Mouse (Mus musculus) lung, postnatal 10 days (tissue): Measurements from ENCODE around the gene Fzd2.
"Not testable (repeated sequence)": the region's sequence is repeated elsewhere in the genome, so short reads cannot be mapped to it uniquely, and the experiment has no call there.

ENCODE experiments used
- DNase-seq: peaks from one replicate; pipeline ENCODE4 v3.0.0; 2021

Fzd2 gene

GRCm38 (mm10) chr11:102604010-102604584 lies at the start of gene Fzd2:
Gene Fzd2 (plus strand): TSS chr11:102604396.
- DNase-seq = peak; percentile 94

- DNase-seq = no peak
These were observed 48.7 kb upstream of the Fzd2 start for GRCm38 (mm10) chr11:102555400-102556030.

DNA sequence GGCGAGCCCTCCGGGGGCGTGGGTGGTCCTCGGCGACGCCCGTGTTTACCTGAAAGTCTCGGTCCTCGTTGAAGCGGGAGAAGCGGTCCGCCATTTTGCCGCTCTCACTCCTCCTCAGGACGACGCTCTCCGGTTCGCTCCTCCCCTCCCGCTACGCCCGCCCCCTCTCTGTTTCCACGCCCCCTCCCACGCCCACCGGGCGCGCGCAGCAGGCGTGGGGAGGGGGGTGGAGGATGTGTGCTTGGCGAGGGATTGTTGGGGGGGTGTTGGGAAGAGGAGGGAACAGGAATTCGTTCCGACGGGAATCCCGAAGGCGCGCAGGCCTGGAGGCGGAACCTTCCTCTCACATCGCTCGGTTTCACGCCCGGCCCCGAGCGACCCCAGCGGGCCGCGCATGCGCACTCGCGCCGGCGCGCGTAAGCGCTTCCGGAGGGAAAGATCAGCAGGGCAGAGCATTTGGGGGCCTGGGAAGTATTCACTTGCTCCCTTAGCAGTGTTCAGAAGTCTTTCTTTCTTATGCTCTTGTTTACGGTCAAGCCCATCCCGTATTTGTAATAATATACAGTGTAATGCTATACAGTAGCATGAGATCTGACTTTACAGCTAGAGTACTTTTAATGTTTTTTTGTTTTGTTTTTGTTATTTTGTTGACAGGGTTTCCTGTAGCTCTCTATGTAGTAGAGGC lies 48.0 kb upstream of the Fzd2 start, which contains the start of gene Gpatch8:
Gene Gpatch8 (minus strand): TSS at position 362 of the 685 bp plus-strand sequence.
- DNase-seq = peak; percentile 98

- no peak for DNase-seq
These were observed 47.5 kb upstream of the Fzd2 start for GRCm38 (mm10) chr11:102556716-102557074.

GRCm38 (mm10) chr11:102557386-102557785 lies 46.8 kb upstream of the Fzd2 start:
- no peak for DNase-seq

DNA sequence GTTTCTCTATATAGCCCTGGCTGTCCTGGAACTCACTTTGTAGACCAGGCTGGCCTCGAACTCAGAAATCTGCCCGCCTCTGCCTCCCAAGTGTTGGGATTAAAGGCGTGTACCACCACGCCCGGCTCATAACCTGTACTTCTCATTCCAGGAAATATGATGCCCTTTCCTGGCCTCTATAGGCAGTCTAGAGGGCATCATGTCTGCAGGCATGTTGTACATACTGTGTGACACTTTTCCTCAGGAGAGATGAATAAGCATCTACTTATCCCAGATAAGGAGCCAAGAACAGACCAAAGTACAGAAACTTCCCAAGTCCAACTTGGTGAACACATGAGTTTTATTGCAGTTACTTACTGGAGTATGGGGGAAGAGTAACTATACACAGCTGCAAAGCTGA lies 45.5 kb upstream of the Fzd2 start:
- DNase-seq = no peak

DNA sequence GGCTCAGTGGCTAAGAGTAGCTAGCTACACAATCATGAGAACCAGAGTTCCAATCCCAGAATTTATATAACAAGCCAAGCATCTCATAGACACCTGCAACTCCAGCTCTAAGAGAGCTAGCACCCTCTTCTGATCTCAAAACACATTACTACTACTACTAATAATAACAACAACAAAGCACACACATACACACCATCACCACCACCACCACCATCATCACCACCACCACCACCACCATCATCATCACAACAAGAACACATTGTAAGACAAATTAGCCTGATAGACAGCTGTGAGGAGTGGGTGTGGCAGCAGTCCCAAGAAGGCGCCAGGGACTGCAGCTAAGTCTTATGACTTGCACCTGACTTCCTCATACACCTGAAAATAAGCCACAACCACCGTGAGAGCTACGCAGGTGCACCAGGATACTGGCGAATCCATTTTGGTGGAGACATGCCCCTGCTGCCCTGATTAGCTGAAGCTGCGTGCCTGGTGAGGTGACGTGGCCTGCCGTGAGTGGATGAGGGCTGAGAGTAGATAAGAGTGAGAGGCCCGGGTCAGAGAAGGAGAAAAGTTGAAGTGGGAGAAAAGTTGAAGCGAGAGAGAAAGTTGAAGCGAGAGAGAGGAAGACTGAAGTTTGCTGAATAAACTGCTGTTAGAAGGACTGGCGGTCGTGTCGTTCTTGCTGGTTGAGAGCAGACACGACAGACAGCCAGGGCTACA lies 39.1 kb upstream of the Fzd2 start:
- DNase-seq = not testable (repeated sequence)

DNA sequence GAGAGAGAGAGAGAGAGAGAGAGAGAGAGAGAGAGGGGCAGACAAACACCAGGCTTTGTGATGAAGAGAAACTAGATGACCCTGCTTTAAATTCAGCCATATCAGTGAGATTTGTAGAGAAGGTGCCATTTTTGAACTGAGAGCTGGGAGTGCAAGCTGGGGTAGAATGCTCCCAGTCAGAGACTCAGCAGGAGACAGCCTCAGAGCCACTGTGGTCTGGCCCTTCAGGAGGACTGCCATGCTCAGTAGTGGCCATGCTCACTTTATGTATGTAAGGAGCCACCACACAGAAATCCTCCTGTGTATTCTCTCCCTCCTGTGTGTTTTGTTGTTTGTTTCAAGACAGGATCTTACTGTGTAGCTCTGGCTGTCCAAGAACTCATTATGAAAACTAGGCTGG lies 38.5 kb upstream of the Fzd2 start:
- DNase-seq = no peak

GRCm38 (mm10) chr11:102566290-102566689 lies 37.9 kb upstream of the Fzd2 start:
- no peak for DNase-seq

DNA sequence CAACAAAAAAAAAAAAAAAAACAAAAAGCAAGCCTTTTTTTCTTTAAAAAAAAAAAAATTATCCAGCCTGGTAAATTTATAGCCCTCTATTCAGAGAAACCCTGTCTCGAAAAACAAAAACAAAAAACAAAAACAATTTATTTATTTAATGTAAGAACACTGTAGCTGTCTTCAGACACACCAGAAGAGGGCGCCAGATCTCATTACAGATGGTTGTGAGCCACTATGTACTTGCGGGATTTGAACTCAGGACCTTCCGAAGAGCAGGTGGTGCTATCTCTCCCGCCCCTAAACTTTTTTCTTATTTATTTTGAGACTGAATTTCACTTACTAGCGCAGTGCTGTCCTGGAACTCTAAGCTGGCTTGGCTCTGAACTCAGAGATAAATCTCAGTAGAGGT lies 37.0 kb upstream of the Fzd2 start:
- DNase-seq = no peak

GRCm38 (mm10) chr11:102567723-102568122 lies 36.5 kb upstream of the Fzd2 start:
- DNase-seq = no peak

DNA sequence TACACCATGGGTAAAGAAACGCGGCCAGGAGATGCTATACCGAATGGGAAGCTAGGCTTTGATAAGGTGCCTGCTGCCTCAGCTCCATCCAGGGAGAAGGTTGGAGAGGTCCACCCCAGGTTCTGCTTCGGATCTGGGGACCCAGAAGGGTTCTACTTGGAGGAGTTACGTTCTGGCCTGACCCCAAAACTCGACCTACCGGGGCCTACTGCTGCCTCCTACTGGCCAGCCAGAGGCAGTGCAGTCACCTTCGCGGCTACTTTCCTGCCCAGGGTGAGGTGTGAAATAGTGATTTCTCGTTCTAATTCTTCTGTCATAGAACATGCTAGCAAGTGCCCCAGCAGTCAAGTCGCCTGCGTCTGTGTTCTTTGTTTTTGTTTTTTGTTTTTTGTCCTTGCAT lies 36.0 kb upstream of the Fzd2 start:
- no peak for DNase-seq

DNA sequence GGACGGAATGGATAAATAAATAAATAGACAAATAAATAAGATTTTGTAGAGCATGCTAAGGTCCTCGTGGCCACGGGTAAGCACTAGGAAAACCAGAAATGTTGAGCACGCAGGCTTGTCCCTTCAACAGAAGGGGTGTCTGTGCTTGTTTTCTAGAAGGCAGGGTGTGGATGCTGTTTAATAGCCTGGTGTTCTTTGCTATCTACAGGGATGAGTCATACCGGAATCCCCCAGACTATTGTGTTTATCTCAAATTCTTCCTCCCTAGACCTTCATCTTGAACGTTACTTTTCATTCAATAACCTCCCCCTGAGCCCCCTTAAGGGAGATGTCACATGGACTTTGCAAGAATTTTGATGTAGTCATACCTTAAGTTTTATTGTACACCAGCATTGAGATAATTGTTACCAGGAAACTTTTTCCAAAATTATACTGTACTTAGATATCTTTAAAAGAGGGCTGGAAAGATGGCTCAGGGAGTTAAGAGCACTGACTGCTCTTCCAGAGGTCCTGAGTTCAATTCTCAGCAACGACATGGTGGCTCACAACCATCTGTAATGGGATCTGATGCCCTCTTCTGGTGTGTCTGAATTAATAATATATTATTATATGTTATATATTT lies 35.3 kb upstream of the Fzd2 start:
- no peak for DNase-seq

- DNase-seq = peak; percentile 90
These were observed 31.1 kb upstream of the Fzd2 start for GRCm38 (mm10) chr11:102572866-102573663.

DNA sequence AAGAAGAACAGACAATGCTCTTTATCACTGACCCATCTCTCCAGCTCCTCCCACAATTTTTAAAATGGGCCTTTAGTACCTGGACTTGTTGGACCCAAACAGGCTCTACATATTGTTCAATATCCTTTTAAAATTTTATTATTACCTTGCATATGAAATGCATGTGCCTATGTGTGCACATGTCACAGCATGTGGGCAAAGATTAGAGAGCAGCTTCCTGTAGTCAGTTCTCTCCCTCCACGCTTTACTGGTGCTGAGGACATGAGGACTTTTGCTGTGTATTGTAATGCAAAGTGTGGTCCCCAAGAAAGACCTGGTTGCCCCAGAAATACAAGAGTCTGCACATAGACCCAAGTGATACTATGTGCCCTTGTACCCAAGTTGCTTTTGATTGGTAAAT lies 29.2 kb upstream of the Fzd2 start:
- DNase-seq = no peak

GRCm38 (mm10) chr11:102576050-102576754 lies 28.0 kb upstream of the Fzd2 start:
- DNase-seq = no peak

- DNase-seq = peak; percentile 94
These were observed 25.7 kb upstream of the Fzd2 start for GRCm38 (mm10) chr11:102578341-102579118.

- peak; percentile 49 for DNase-seq
These were observed 24.8 kb upstream of the Fzd2 start, which contains the start of gene Gm11627 for GRCm38 (mm10) chr11:102579165-102580033. Gene Gm11627 (minus strand): TSS chr11:102579461.

GRCm38 (mm10) chr11:102580034-102580330 lies 24.2 kb upstream of the Fzd2 start:
- no peak for DNase-seq
